Mouse (Mus musculus): ENCODE measurements around the gene Rbx1. TPM values are rescaled to one million over a fixed set of nuclear protein-coding genes. Genes with fewer than 3 reads are reported as not detected.

Rbx1 gene
- polyA plus RNA-seq, 1 experiment from 2014 or later, result 448 TPM

- no peaks in the 10 kb centered on the region for H3K27me3 ChIP-seq (ENCODE audit: control insufficient read depth, insufficient read depth, low read length)
- no peaks in the 10 kb centered on the region for H3K36me3 ChIP-seq (ENCODE audit: control insufficient read depth, insufficient read depth, low read length)
- WGBS, result under 1% methylated on average over 12 of the region's 12 CpGs
- peak overlapping the region; percentile 52 to 74 for H3K4me3 ChIP-seq (ENCODE audit: control insufficient read depth in 1 of 2, insufficient read depth in 1 of 2, low read depth in 1 of 2, low read length in 2 of 2)
- peak overlapping the region; percentile 73 to 92 for H3K27ac ChIP-seq (replicated peaks in 1 of 2; ENCODE audit: control insufficient read depth in 1 of 2, insufficient read depth in 1 of 2, low read depth in 2 of 2, low read length in 2 of 2)
- no peaks in the 10 kb centered on the region for H3K9me3 ChIP-seq (ENCODE audit: control insufficient read depth, low read length)
- peak overlapping the region; percentile 83 for H3K4me2 ChIP-seq (ENCODE audit: low read length)
- H3K4me1 ChIP-seq (ENCODE audit: control insufficient read depth in 2 of 2, insufficient read depth in 2 of 2, low read length in 2 of 2), result peaks cover 0 to 3% of the 10 kb centered on the region in 2 experiments; a peak in 2 of 4 replicates
- ATAC-seq (ENCODE audit: insufficient number of reproducible peaks, insufficient read depth, low FRiP score, low read depth), result no peak
- peak overlapping the region; percentile 80 for H3K9ac ChIP-seq (ENCODE audit: low read length)
These were observed 57.8 kb downstream of the Rbx1 start for GRCm38 (mm10) chr15:81523901-81524300.

Other genes starting within 250 kb of the Rbx1 start
- not detected in 2 replicates for gene Mchr1, start 230.8 kb upstream of the Rbx1 start, polyA plus RNA-seq (2014; fragmentation: Nextera tagmentation; extraction: Ambion mirVana)
- 54.9 and 56.4 TPM in 2 replicates for gene Slc25a17, start 105.5 kb upstream of the Rbx1 start, polyA plus RNA-seq (2014; fragmentation: Nextera tagmentation; extraction: Ambion mirVana)
- 101 and 105 TPM in 2 replicates for gene St13, start 66.2 kb upstream of the Rbx1 start, polyA plus RNA-seq (2014; fragmentation: Nextera tagmentation; extraction: Ambion mirVana)
- gene Xpnpep3, start 66.2 kb upstream of the Rbx1 start, polyA plus RNA-seq (2014; fragmentation: Nextera tagmentation; extraction: Ambion mirVana), result 9.1 and 10.9 TPM in 2 replicates
- gene Dnajb7, start 58.0 kb upstream of the Rbx1 start, polyA plus RNA-seq (2014; fragmentation: Nextera tagmentation; extraction: Ambion mirVana), result 1.1 and 1.3 TPM in 2 replicates
- 15.0 and 15.2 TPM in 2 replicates for gene Ep300, start 119.1 kb downstream of the Rbx1 start, polyA plus RNA-seq (2014; fragmentation: Nextera tagmentation; extraction: Ambion mirVana)
- 14.0 and 15.0 TPM in 2 replicates for gene L3mbtl2, start 197.6 kb downstream of the Rbx1 start, polyA plus RNA-seq (2014; fragmentation: Nextera tagmentation; extraction: Ambion mirVana)
- 1.1 and 1.3 TPM in 2 replicates for gene Chadl, start 231.0 kb downstream of the Rbx1 start, polyA plus RNA-seq (2014; fragmentation: Nextera tagmentation; extraction: Ambion mirVana)